ENCODE assay signal across 19 mouse cellular contexts in genomic region chr11:113661835-113662351, GRCm38 (mm10). TPM values are rescaled to one million over a fixed set of nuclear protein-coding genes. Genes with fewer than 3 reads are reported as not detected.
"Had no signal": no experiment of that assay in that cellular context is flagged by ENCODE, and none has a peak within 500 bp of the region (broad histone marks: within the 10 kb centered on the region; RNA-seq: fewer than 3 reads in every experiment).

No protein-coding gene starts in this region.

- H3K9ac ChIP-seq: limb, embryonic 12.5 days; liver, embryonic 13.5 days; liver, postnatal 0 days; midbrain, embryonic 15.5 days; neural tube, embryonic 12.5 days had no signal

- H3K4me2 ChIP-seq: limb, embryonic 12.5 days; liver, embryonic 13.5 days; midbrain, embryonic 11.5 days; midbrain, embryonic 15.5 days; neural tube, embryonic 12.5 days had no signal

- H3K27ac ChIP-seq: limb, embryonic 12.5 days; liver, embryonic 13.5 days; midbrain, embryonic 15.5 days; neural tube, embryonic 12.5 days had no signal

- H3K27me3 ChIP-seq: limb, embryonic 12.5 days; liver, embryonic 13.5 days; midbrain, embryonic 15.5 days; neural tube, embryonic 12.5 days had no signal

- H3K4me3 ChIP-seq: limb, embryonic 12.5 days; liver, embryonic 13.5 days; midbrain, embryonic 15.5 days; neural tube, embryonic 12.5 days had no signal

- ATAC-seq: liver, postnatal 0 days; midbrain, embryonic 15.5 days had no signal

- H3K9me3 ChIP-seq: limb, embryonic 12.5 days; liver, embryonic 13.5 days; midbrain, embryonic 15.5 days; neural tube, embryonic 12.5 days had no signal

- DNase-seq: kidney, postnatal 25 days; layer of hippocampus, adult 9-11 months; layer of hippocampus, postnatal 36 days; liver; liver, embryonic 13.5 days; liver, postnatal 0 days; lung, postnatal 36 days; retina, postnatal 1 day; right cerebral cortex, postnatal 4 days; spleen, adult 18-20 months; thymus, adult 18-20 months; thymus, postnatal 14 days had no signal

- H3K4me1 ChIP-seq: midbrain, embryonic 15.5 days had no signal

RNA-seq across cellular contexts. Expression of gene Sstr2, which starts 42.8 kb away (rescaled TPM):
- total RNA-seq: megakaryocyte, adult 5-6 weeks; monocyte, adult 5-6 weeks; neutrophil, adult 5-6 weeks had no signal
